Comparison of ENCODE assay signal across 15 mouse cellular contexts in the genomic region with DNA sequence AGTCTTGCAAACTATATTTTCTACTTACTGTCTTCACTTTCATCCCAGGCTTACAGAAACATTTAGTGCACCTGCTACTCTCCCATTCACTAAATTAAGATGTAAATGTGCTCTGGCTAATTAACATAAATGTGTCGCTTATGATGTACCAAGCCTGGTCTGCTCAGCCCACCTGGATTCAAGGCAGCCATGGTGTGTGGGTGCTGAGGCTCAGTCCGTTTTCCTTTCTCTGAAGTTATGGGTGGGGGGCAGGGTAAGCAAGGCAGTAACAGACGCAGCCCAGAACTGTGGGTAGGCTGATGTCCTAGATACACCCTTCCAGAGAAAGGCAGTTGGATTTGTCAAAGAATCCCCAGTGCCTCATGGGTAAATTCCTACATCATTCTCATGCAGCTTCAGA.
"Had no signal": no experiment of that assay in that cellular context is flagged by ENCODE, and none has a peak within 500 bp of the region (broad histone marks: within the 10 kb centered on the region; RNA-seq: fewer than 3 reads in every experiment).

No protein-coding gene starts in this region.

- H3K9me3 ChIP-seq: liver, embryonic 13.5 days had no signal

- H3K4me1 ChIP-seq: liver, embryonic 13.5 days had no signal

- H3K36me3 ChIP-seq: liver, embryonic 13.5 days had no signal

- ATAC-seq: inflammation-experienced regulatory T-cells, adult 6 months; intestine, embryonic 16.5 days had no signal

- DNase-seq: kidney, adult 18-20 months; kidney, adult 9 months; kidney, postnatal 14 days; kidney, postnatal 4 days; layer of hippocampus, postnatal 36 days; liver, embryonic 13.5 days; lung, adult 2 months; midbrain, embryonic 14.5 days; thymus, adult 2 months; thymus, postnatal 14 days; thymus, postnatal 4 days had no signal

- H3K4me2 ChIP-seq: liver, embryonic 13.5 days had no signal

- H3K9ac ChIP-seq: liver, embryonic 13.5 days had no signal

- H3K4me3 ChIP-seq: left cerebral cortex, adult 2 months; liver, embryonic 13.5 days had no signal

- H3K27ac ChIP-seq: left cerebral cortex, adult 2 months; liver, embryonic 13.5 days; macrophage had no signal

- H3K27me3 ChIP-seq: liver, embryonic 13.5 days had no signal
